Mouse (Mus musculus): ENCODE measurements around the gene Hist1h3c.

- TF ChIP-seq CTCF (IDR thresholded peaks at IDR 0.05; ENCODE audit: low read depth) (no peak), EP300 (IDR thresholded peaks at IDR 0.05; ENCODE audit: low read depth) (peak; percentile 48)
Measured at GRCm38 (mm10) chr13:23764324-23765171, 19.1 kb upstream of the Hist1h3c start.
